Mouse (Mus musculus): ENCODE results near the gene Zfp536.
"Not testable (repeated sequence)": the region's sequence is repeated elsewhere in the genome, so short reads cannot be mapped to it uniquely, and the experiment has no call there.

The Zfp536 gene

DNA sequence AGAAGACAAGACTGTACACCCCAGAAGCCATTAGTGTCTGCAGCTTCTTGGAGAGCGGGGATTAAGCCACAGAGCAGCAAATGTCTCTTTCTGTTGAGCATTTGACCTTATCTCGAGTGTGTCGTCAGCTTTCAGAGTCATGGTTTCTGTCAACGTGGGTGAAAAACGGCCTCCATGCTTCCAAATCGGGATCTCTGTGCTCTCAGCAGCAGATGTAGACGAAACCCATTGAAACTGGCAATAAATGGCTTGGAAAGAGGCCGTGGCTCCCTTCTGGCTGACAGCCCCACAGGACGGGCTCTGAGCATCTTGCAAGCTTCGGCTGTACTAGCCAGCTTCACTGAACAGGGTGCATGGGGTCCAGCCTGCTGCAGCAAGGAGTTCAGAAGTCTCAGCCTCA, 159.1 kb downstream of the Zfp536 start:
- DNase-seq (ENCODE audit: inconsistent age in 2 of 2, low spot score in 1 of 2): peak; percentile 66 to 77

GRCm38 (mm10) chr7:37608556-37608955, 164.9 kb downstream of the Zfp536 start:
- no peak for DNase-seq (ENCODE audit: inconsistent age in 2 of 2, low spot score in 1 of 2)

DNA sequence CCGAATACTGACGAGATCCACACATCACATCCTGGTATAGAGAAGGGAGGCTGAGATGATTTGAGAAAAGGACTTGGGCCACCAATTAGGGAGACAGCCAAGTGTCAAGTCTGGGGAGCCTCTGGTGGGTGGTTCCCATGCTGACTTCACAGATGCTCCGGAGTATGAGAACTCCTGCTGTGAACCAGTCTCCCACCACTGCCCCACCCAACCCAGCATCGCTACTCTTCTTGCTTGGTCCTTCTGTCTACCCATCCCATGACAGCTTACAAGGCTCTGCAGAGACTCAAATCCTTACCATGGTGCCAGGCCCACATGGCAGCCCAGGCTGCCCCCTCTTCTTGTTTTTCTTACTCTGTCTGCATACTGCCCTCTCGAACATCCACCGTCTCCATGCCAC, 165.5 kb downstream of the Zfp536 start:
- no peak for DNase-seq (ENCODE audit: inconsistent age in 2 of 2, low spot score in 1 of 2)

DNA sequence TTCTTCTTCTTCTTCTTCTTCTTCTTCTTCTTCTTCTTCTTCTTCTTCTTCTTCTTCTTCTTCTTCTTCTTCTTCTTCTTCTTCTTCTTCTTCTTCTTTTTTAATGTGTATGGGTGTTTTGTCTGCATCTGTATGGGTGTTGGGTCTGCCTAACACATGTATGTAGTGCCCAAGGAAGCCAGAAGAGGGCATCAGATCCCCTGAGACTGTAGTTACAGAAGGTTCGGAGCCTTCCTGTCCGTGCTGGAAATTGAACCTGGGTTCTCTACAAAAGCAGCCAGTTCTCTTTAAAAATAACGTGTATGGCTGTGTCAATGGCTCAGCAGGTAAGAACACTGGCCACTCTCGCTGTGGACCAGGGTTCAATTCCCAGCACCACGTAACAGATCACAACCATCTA, 167.0 kb downstream of the Zfp536 start:
- DNase-seq (ENCODE audit: inconsistent age in 2 of 2, low spot score in 1 of 2): no peak

- not testable (repeated sequence) for DNase-seq (ENCODE audit: inconsistent age in 2 of 2, low spot score in 1 of 2)
These were observed 169.9 kb downstream of the Zfp536 start for GRCm38 (mm10) chr7:37603525-37603909.

DNA sequence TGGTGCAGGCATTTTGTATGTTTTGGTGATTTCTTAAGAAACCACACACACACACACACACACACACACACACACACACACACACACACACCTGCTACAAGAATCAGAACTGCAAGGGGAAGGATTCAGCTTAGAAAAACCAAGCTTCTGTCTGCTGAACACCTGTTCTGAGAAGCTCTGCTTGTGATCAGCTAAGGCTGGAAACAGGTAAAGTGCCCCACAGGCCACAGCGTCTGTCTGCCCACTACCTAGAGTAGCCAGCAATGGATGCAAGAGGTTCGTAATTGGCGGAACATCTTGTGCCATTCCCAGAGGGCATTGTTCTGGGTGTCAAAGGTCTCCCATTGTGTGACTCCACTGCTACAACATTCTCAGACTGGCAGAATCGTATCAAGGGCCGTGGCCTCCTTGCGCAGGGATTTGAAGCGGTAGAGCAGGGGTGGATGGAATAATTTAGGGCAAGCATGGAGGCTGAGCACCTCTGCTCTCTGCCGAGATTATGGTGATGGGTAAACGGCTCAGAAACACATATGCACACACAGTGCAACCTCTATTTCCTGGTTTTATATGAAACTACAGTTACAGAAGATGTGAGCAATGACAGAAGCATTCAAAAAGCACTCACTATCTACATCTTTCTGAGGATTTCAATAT, 170.4 kb downstream of the Zfp536 start:
- DNase-seq (ENCODE audit: inconsistent age in 2 of 2, low spot score in 1 of 2): peak in 1 of 2 experiments; percentile 35

GRCm38 (mm10) chr7:37600318-37600717, 173.1 kb downstream of the Zfp536 start:
- DNase-seq (ENCODE audit: inconsistent age in 2 of 2, low spot score in 1 of 2): no peak

- peak in 1 of 2 experiments; percentile 43 for DNase-seq (ENCODE audit: inconsistent age in 2 of 2, low spot score in 1 of 2)
These were observed 179.0 kb downstream of the Zfp536 start for GRCm38 (mm10) chr7:37594211-37595030.

DNA sequence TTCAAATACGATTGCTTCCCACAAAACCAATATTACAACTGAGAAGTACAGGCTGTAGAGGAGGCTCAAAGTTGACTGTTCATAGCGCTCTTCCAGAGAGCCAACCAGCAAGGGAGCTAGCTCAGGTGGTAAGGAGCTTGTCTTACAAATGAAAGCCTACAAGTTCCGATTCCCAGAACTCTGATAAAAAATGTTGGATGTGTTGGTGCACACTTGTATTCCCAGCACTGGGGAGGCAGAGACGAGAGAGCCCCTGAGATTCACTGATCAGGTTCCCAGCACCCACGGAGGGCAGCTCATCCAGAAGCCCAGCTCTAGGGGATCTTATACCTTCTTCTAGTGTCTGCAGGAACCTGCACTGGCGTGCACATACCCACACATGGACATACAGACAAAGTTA, 179.9 kb downstream of the Zfp536 start:
- DNase-seq (ENCODE audit: inconsistent age in 2 of 2, low spot score in 1 of 2): no peak

- DNase-seq (ENCODE audit: inconsistent age in 2 of 2, low spot score in 1 of 2): no peak
These were observed 186.7 kb downstream of the Zfp536 start for GRCm38 (mm10) chr7:37586694-37587093.

DNA sequence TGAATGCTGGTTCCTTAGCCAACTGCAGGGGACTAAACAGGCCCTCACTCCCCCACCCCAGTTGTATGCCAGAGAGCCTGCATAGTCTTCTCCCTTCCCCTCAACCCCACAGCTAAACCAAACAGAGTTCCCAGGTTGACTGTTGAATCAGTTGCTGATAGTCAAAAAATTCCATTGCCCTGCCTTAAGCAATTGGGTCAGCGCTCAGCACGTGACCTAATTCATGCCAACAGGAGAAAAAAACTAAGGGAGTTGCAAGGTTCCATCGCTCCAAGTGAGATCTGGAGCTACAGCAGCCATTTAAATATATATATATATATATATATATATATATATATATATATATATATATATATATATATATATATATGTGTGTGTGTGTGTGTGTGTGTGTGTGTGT, 192.2 kb downstream of the Zfp536 start:
- DNase-seq (ENCODE audit: inconsistent age in 2 of 2, low spot score in 1 of 2): no peak

DNA sequence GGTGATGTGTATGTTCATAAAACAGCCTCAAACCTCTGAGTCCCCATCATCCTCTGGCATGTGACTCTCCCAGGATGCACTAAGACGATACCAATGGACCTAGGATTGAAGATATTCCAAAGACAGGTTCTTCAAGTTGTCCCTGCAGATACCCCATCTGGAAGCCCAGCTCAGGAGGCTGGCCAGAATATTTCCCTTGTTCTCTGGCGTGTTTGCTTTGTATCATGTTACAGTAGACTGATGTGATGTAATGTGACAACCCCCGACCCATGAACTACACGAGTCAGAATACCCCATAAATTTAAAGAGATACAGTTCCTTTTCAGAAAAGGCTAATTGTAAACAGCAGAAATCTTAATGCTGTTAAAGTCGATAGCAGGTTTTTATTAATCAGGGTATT, 192.9 kb downstream of the Zfp536 start:
- no peak for DNase-seq (ENCODE audit: inconsistent age in 2 of 2, low spot score in 1 of 2)

GRCm38 (mm10) chr7:37572021-37572420, 201.4 kb downstream of the Zfp536 start:
- no peak for DNase-seq (ENCODE audit: inconsistent age in 2 of 2, low spot score in 1 of 2)

GRCm38 (mm10) chr7:37568811-37569500, 204.5 kb downstream of the Zfp536 start:
- DNase-seq (ENCODE audit: inconsistent age in 2 of 2, low spot score in 1 of 2): no peak

GRCm38 (mm10) chr7:37568041-37568440, 205.4 kb downstream of the Zfp536 start:
- no peak for DNase-seq (ENCODE audit: inconsistent age in 2 of 2, low spot score in 1 of 2)

GRCm38 (mm10) chr7:37566019-37566418, 207.4 kb downstream of the Zfp536 start:
- no peak for DNase-seq (ENCODE audit: inconsistent age in 2 of 2, low spot score in 1 of 2)

DNA sequence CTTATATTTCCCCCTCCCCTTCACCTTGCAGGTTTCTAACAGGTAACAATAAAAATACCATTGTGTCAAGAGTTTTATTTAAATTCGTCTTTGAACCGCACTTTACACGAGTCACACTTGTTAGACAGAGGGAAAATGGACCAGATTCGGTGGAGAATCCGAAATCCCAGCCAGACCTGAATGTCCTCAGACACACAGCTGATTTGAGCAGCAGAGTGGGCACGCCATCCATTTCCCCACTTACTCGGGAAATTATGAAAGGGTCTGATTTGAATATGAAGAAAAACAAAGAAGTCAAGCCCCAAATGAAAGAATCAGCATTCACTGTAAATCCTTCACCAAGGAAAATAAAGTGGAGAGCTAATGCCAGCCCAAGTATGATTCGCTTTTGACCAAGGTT, 208.1 kb downstream of the Zfp536 start:
- no peak for DNase-seq (ENCODE audit: inconsistent age in 2 of 2, low spot score in 1 of 2)

GRCm38 (mm10) chr7:37564644-37565043, 208.8 kb downstream of the Zfp536 start:
- no peak for DNase-seq (ENCODE audit: inconsistent age in 2 of 2, low spot score in 1 of 2)

DNA sequence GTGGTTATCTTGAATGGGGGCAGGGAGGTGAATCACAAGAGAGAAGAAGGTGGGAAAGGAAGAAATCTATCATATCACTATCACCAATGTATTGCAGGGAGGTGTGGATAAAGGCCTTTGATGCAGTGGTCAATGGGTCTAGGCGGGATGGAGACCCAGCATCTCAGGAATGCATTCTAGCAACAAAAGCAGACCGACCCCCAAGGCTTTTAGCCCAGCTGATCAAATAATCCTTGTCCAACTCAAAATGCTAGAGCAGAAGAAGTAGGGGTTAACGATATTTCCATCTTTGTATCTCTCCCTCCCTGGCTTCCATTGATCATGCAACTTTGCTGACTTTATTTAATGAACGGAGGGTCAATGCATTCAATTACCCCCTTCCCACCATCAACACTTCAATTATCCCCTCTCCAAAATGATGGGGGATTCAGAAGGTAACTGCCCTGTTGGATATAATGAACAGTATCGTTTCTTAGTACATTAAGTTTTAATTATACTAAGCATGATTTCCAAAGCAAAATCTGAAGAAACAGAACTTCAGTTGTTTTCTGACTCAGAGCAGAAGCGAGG, 209.5 kb downstream of the Zfp536 start:
- no peak for DNase-seq (ENCODE audit: inconsistent age in 2 of 2, low spot score in 1 of 2)

DNA sequence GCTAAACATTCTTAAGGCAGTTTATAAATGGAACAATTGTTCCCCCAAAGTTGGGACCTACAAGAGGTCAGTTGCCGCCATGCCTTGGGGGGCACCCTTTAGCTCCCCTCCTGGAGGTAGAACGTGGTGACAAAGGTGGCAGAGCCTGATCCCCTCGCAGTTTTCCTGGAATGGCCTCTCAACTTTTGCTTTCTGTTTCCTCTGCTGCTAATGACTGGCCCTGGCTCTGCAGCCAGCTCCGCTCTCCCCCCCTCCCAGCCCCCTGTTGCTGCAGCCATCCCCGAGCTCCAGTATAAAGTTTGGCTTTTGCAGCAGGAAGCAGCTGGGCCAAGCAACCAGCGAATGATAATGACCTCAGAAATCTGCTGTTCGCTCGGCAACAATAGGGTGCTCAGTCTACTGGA, 210.3 kb downstream of the Zfp536 start:
- peak; percentile 27 to 76 for DNase-seq (ENCODE audit: inconsistent age in 2 of 2, low spot score in 1 of 2)

DNA sequence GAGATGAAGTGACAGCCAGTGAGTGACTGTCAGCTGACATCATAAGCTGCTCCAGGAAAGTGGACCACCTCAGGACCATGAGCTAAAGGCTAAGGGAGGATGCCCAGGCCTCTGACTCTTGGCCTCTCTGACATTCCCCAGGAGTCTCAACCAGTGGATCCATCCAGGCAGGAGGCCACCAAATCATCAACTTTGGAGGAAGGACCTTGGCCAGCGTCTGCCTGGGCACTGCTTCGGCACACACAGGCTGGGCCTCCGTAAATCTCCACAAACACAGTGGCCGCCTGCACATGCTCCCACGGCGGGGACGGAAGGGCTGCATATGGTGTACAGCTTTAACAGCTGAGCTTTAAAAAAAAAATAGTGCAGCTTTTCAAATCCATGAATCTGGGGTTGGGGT, 210.9 kb downstream of the Zfp536 start:
- peak; percentile 25 to 60 for DNase-seq (ENCODE audit: inconsistent age in 2 of 2, low spot score in 1 of 2)

- no peak for DNase-seq (ENCODE audit: inconsistent age in 2 of 2, low spot score in 1 of 2)
These were observed 212.9 kb downstream of the Zfp536 start for GRCm38 (mm10) chr7:37560581-37560980.
